Mouse (Mus musculus) activated CD4-positive, CD25-positive, alpha-beta regulatory T cell, adult 4 months (primary cell): Measurements from ENCODE around the gene Ribc2. TPM values are rescaled to one million over a fixed set of nuclear protein-coding genes. Genes with fewer than 3 reads are reported as not detected.

Experiments
- ATAC-seq: one replicate; pipeline ENCODE4 v1.8.0; 2017
- polyA plus RNA-seq, 2 experiments: library from polyadenylated mRNA; unstranded; fragments of 100-300 nt; shearing (Covaris generic); gene quantifications; one replicate each; pipeline ENCODE4 v1.2.1; 2017

The Ribc2 gene
- not detected for polyA plus RNA-seq

GRCm38 (mm10) chr15:85131275-85132192 is at the start of gene Ribc2, which contains the start of gene Smc1b:
Ribc2 (plus strand) TSS chr15:85132078.
Smc1b (minus strand) TSS chr15:85131964.
- no peak for ATAC-seq

- no peak for ATAC-seq
These were observed 46.2 kb upstream of the Ribc2 start for GRCm38 (mm10) chr15:85085641-85086040.

GRCm38 (mm10) chr15:85132193-85132520 is 279 bp downstream of the Ribc2 start:
- ATAC-seq, result no peak

- ATAC-seq, result no peak
These were observed 3.3 kb downstream of the Ribc2 start for GRCm38 (mm10) chr15:85135143-85135542.

GRCm38 (mm10) chr15:85141290-85141689 is 9.4 kb downstream of the Ribc2 start:
- no peak for ATAC-seq

- no peak for ATAC-seq
These were observed 10.6 kb downstream of the Ribc2 start for GRCm38 (mm10) chr15:85142441-85142840.

GRCm38 (mm10) chr15:85143161-85143560 is 11.3 kb downstream of the Ribc2 start:
- ATAC-seq, result no peak

GRCm38 (mm10) chr15:85143747-85144146 is 11.9 kb downstream of the Ribc2 start:
- no peak for ATAC-seq

- ATAC-seq, result no peak
These were observed 12.4 kb downstream of the Ribc2 start for GRCm38 (mm10) chr15:85144249-85144648.

GRCm38 (mm10) chr15:85151433-85151918 is 19.6 kb downstream of the Ribc2 start:
- ATAC-seq, result no peak

GRCm38 (mm10) chr15:85152577-85152976 is 20.7 kb downstream of the Ribc2 start:
- ATAC-seq, result no peak

GRCm38 (mm10) chr15:85154091-85154490 is 22.2 kb downstream of the Ribc2 start:
- ATAC-seq, result no peak

- no peak for ATAC-seq
These were observed 24.3 kb downstream of the Ribc2 start for GRCm38 (mm10) chr15:85156198-85156597.

- no peak for ATAC-seq
These were observed 29.5 kb downstream of the Ribc2 start for GRCm38 (mm10) chr15:85161416-85161815.

- no peak for ATAC-seq
These were observed 31.1 kb downstream of the Ribc2 start for GRCm38 (mm10) chr15:85162693-85163663.

GRCm38 (mm10) chr15:85166433-85166933 is 34.6 kb downstream of the Ribc2 start:
- ATAC-seq, result no peak

GRCm38 (mm10) chr15:85167086-85167679 is 35.3 kb downstream of the Ribc2 start:
- ATAC-seq, result no peak

- no peak for ATAC-seq
These were observed 40.2 kb downstream of the Ribc2 start for GRCm38 (mm10) chr15:85172054-85172453.

- no peak for ATAC-seq
These were observed 41.5 kb downstream of the Ribc2 start for GRCm38 (mm10) chr15:85173425-85173824.

GRCm38 (mm10) chr15:85174060-85174459 is 42.2 kb downstream of the Ribc2 start:
- no peak for ATAC-seq

GRCm38 (mm10) chr15:85177576-85177975 is 45.7 kb downstream of the Ribc2 start:
- ATAC-seq, result no peak

- ATAC-seq, result no peak
These were observed 46.3 kb downstream of the Ribc2 start for GRCm38 (mm10) chr15:85178172-85178571.
